Mouse (Mus musculus): ENCODE data around the gene Ggn. TPM values are rescaled to one million over a fixed set of nuclear protein-coding genes. Genes with fewer than 3 reads are reported as not detected.

Ggn gene
- polyA plus RNA-seq, 1 experiment from 2014 or later, result 0.42 TPM

- 27% methylated on average over 18 of the region's 19 CpGs for WGBS
These were observed 2.4 kb upstream of the Ggn start for GRCm38 (mm10) chr7:29167656-29168055.

DNA sequence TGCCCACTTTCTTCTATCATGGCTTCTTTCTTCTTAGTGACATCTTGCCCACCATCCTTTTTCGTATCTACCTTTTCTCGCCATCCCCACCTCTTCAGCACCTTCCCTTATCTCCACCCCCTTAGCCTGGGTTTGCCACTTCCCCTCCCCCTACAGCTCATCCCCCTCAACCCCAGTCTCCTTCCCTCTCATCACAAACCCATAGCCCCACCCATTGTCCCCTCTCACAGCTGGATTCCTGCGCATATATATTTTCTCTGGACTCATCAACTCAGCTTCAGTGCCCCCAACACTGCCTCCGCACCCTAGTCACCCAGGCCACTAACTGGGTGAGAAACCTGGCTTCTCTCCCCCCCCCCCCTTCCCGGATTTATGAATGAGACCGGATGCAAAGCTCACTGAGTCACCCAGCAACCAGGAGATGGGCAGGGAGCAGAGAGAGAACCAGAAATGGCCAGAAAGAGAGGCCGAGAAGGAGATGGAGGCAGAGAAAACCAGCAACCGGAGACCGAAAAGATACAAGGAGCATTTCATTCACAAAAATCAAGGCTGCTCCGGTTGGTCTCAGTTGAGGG, 1.8 kb upstream of the Ggn start:
- peaks cover 24% of the 10 kb centered on the region for H3K4me1 ChIP-seq
- H3K27ac ChIP-seq, result no peak overlapping the region
- ATAC-seq (ENCODE audit: insufficient read depth, low FRiP score, low read depth), result no peak
- no peak overlapping the region for H3K9ac ChIP-seq
- 0 out of 2 replicates have a peak, but pooled peaks cover 3% of the 10 kb centered on the region for H3K36me3 ChIP-seq
- no peaks in the 10 kb centered on the region for H3K9me3 ChIP-seq
- peak overlapping the region; percentile 62 for H3K4me3 ChIP-seq (replicated peaks)
- H3K27me3 ChIP-seq (replicated peaks), result peaks cover 29% of the 10 kb centered on the region
- WGBS, result 12% methylated on average over 10 of the region's 10 CpGs
- peak overlapping the region; percentile 81 for H3K4me2 ChIP-seq

More at GRCm38 (mm10) chr7:29167656-29168055, 2.4 kb upstream of the Ggn start:
- H3K9me3 ChIP-seq, result no peaks in the 10 kb centered on the region
- H3K4me3 ChIP-seq (replicated peaks), result no peak overlapping the region
- H3K4me1 ChIP-seq, result peaks cover 24% of the 10 kb centered on the region
- H3K9ac ChIP-seq, result no peak overlapping the region
- H3K36me3 ChIP-seq, result 0 out of 2 replicates have a peak, but pooled peaks cover under 1% of the 10 kb centered on the region
- peaks cover 24% of the 10 kb centered on the region for H3K27me3 ChIP-seq (replicated peaks)
- H3K27ac ChIP-seq, result no peak overlapping the region
- ATAC-seq (ENCODE audit: insufficient read depth, low FRiP score, low read depth), result no peak
- H3K4me2 ChIP-seq, result no peak overlapping the region

DNA sequence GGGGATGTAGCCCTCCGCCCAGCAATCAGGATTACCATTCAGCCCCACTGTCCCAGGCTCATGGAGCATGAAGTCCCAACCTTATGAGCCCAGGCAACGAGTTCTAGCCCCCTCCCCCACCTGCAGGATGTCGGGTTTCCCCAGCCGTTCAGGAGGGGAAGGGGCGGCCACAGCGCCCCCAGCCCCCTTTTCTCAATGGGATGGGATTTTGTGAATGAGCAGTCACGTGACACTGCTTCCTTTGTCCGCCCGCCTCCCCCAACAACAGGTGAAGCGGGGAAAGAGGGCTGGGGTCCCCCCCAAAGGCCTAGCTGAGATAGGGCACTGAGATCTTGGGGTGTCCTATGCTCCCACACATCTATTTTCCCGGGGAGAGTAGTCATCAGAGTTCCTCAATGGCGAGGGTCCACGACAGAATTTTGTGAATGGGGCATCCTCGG, 1.2 kb upstream of the Ggn start:
- 0 out of 2 replicates have a peak overlapping the region, but pooled peaks have one; percentile 83 for H3K27ac ChIP-seq
- peaks cover 24% of the 10 kb centered on the region for H3K4me1 ChIP-seq
- H3K9me3 ChIP-seq, result no peaks in the 10 kb centered on the region
- H3K9ac ChIP-seq, result peak overlapping the region; percentile 25; the same call in 1 of the 2 replicates
- H3K4me2 ChIP-seq, result peak overlapping the region; percentile 81
- 0% methylated on average over 14 of the region's 14 CpGs for WGBS
- peak overlapping the region; percentile 62 for H3K4me3 ChIP-seq (replicated peaks)
- ATAC-seq (ENCODE audit: insufficient read depth, low FRiP score, low read depth), result no peak
- peaks cover 35% of the 10 kb centered on the region for H3K27me3 ChIP-seq (replicated peaks)
- 0 out of 2 replicates have a peak, but pooled peaks cover 6% of the 10 kb centered on the region for H3K36me3 ChIP-seq

DNA sequence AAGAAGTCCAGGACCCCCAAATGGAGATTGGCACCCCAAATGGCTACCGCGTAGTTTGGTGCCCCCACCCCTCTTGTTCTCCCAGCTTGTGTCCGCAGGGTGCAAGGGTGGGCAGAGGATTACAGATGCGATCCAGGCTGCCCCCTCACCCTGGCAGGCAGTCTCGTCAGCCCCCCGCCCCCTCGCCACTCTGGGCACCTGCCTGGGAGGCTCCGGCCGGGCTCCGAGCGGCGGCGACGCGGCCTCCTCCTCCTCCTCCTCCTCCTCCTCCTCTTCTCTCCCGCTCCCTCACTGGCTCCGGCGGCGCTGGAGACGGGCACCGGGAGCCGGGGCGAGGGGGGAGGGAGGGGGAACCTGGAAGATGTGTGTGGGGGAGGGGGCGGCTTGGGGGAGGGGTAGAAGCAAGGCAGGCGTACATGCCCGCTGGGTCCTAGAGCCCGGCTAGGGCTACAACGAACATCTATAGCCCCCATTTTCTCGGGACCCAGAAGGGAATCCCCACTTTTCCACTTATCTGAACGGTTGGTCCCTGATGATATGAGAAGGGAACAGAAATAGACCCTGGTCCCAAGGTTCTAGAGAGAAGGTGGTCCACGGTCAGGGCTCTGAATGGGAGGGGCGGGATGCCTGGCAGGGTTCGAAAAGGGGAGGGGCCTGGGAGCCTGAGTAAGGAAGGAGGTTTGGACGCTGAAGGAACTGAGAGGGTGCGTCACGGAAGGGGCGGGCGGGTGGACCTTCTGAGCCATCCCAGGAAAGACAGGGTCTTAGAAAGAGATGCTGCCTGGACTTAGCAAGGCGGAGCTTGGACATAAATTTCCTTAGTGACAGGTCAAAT, 562 bp upstream of the Ggn start:
- Histone ChIP-seq H3K27me3 (replicated peaks) (peaks cover 37% of the 10 kb centered on the region), H3K4me1 (peaks cover 24% of the 10 kb centered on the region), H3K9ac (peak overlapping the region; percentile 25; the same call in 1 of the 2 replicates), H3K4me3 (replicated peaks) (peak overlapping the region; percentile 62), H3K27ac (peak overlapping the region; percentile 83), H3K4me2 (peak overlapping the region; percentile 81), H3K36me3 (peaks cover 10% of the 10 kb centered on the region; the same call in 1 of the 2 replicates), H3K9me3 (no peaks in the 10 kb centered on the region)
- ATAC-seq (ENCODE audit: insufficient read depth, low FRiP score, low read depth), result peak; percentile 78
- WGBS, result under 1% methylated on average over 35 of the region's 39 CpGs

DNA sequence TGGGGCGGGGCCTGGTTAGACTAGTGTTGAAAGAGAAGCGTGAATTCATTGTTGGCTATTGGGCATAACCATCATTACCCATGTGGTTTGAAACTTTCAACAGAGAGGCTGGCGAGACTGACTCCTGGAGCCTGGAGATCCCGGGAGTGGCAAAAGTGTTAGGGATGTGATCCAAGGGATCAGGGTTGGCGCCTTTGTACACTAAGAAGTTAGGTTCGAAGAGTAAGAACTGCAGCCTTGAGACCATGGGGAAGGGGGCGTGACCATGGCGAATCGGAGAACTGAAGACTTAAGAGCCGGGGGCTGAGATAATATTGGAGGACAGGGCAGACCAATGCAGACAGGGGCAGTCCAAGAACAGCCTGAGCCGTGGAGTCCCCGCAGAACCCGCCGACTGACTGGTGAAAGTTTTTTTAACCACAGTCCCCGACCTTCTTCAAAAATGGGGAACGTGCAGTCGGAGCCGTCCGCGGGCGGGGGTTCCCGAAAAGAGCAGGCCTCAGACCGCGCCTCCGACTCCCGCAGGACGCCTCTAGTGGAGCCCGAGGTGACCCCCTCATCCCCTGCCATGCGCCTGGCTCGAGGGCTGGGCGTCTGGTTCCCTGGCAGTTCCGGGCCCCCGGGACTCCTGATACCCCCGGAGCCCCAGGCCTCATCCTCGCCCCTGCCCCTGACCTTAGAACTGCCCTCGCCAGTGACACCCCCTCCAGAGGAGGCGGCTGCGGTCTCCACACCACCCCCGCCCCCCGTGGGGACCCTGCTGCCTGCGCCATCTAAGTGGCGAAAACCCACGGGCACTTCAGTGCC, 948 bp downstream of the Ggn start:
- no peak for ATAC-seq (ENCODE audit: insufficient read depth, low FRiP score, low read depth)
- Histone ChIP-seq H3K27me3 (replicated peaks) (peaks cover 37% of the 10 kb centered on the region), H3K9ac (peak overlapping the region; percentile 19; the same call in 1 of the 2 replicates), H3K27ac (no peak overlapping the region), H3K4me2 (peak overlapping the region; percentile 81), H3K36me3 (peaks cover 25% of the 10 kb centered on the region), H3K4me3 (replicated peaks) (peak overlapping the region; percentile 62), H3K9me3 (no peaks in the 10 kb centered on the region), H3K4me1 (peaks cover 24% of the 10 kb centered on the region)
- WGBS, result 3% methylated on average over 43 of the region's 43 CpGs

GRCm38 (mm10) chr7:29171562-29172097, 1.6 kb downstream of the Ggn start:
- Histone ChIP-seq H3K4me3 (replicated peaks) (peak overlapping the region; percentile 62), H3K9me3 (no peaks in the 10 kb centered on the region), H3K9ac (peak overlapping the region; percentile 19; the same call in 1 of the 2 replicates), H3K27ac (no peak overlapping the region), H3K36me3 (peaks cover 29% of the 10 kb centered on the region), H3K27me3 (replicated peaks) (peaks cover 37% of the 10 kb centered on the region), H3K4me1 (peaks cover 24% of the 10 kb centered on the region), H3K4me2 (peak overlapping the region; percentile 81)
- no peak for ATAC-seq (ENCODE audit: insufficient read depth, low FRiP score, low read depth)
- 6% methylated on average over 34 of the region's 34 CpGs for WGBS

GRCm38 (mm10) chr7:29172390-29173016, 2.5 kb downstream of the Ggn start:
- no peak overlapping the region for H3K4me3 ChIP-seq (replicated peaks)
- H3K27me3 ChIP-seq (replicated peaks), result peaks cover 37% of the 10 kb centered on the region
- no peak for ATAC-seq (ENCODE audit: insufficient read depth, low FRiP score, low read depth)
- H3K9ac ChIP-seq, result no peak overlapping the region
- 51% methylated on average over 32 of the region's 32 CpGs for WGBS
- peaks cover 29% of the 10 kb centered on the region for H3K36me3 ChIP-seq
- H3K27ac ChIP-seq, result no peak overlapping the region
- peaks cover 24% of the 10 kb centered on the region for H3K4me1 ChIP-seq
- H3K9me3 ChIP-seq, result no peaks in the 10 kb centered on the region
- no peak overlapping the region for H3K4me2 ChIP-seq

DNA sequence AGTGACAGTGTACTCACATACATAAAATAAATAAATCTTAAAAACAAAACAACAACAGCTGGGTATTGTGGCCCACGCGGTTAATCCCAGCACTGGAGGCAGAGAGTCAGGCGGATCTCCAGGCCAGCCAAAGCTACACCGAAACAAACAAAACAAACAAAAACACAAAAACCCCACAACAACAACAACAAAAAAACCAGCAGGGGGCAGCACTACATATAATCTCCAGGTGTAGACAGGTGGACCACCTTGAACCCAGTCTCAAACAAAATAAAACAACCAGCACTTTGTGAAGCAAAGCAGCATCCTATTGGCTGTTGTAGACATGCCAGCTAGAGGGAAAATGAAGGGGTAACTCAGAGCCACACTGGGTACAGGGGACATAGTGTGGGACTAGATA, 8.1 kb downstream of the Ggn start:
- Histone ChIP-seq H3K4me2 (no peak overlapping the region), H3K4me1 (peaks cover 11% of the 10 kb centered on the region), H3K4me3 (replicated peaks) (no peak overlapping the region), H3K27ac (no peak overlapping the region), H3K9me3 (no peaks in the 10 kb centered on the region), H3K36me3 (peaks cover 27% of the 10 kb centered on the region), H3K9ac (no peak overlapping the region), H3K27me3 (replicated peaks) (peaks cover 8% of the 10 kb centered on the region)
- no peak for ATAC-seq (ENCODE audit: insufficient read depth, low FRiP score, low read depth)
- 90% methylated on average over 4 of the region's 4 CpGs for WGBS

- ATAC-seq (ENCODE audit: insufficient read depth, low FRiP score, low read depth), result no peak
- no peaks in the 10 kb centered on the region for H3K9me3 ChIP-seq
- H3K4me3 ChIP-seq (replicated peaks), result peak overlapping the region; percentile 76
- 28% methylated on average over 7 of the region's 7 CpGs for WGBS
- no peak overlapping the region for H3K27ac ChIP-seq
- H3K36me3 ChIP-seq, result peaks cover 21% of the 10 kb centered on the region
- H3K4me1 ChIP-seq, result peaks cover 11% of the 10 kb centered on the region
- peak overlapping the region; percentile 83; the same call in 1 of the 2 replicates for H3K9ac ChIP-seq
- H3K27me3 ChIP-seq (replicated peaks), result no peaks in the 10 kb centered on the region
- peak overlapping the region; percentile 78 for H3K4me2 ChIP-seq
These were observed 9.3 kb downstream of the Ggn start for GRCm38 (mm10) chr7:29179323-29179722.

DNA sequence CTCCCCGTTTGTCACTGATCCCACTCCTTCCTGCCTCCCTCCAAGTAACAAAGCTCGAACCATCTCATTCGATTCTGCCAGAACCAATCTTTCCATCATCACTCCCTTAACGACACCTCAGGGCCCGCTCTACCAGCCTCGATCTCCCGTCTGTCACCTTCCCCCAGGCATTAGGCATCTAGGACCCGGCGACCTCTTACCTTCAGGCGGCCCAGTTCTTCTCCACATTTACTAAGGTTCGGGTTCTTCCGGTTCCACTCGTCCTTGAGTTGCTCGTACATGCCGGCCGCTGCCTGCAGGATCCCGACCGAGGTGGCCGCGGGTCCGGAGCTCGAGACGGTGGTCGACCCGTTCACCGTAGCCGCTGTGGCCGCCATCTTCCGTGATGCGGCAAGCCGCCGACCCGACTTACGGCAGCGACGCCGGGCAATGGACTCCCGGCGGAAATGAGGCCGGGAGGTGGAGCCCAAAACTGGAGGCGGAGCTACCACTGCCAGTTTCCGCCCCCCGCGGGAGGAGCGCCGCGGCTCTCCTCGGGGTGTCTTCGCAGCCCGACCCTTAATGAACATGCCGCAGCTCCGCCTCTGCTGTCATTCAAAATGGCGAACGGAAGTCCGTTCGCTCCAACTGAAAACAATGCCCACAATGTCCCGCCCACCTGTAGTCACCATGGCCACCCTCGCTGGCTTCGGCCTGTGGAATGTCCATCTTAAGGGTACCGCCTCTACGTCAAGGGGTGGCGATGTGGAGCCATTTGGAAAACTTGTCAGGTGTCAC, 10.3 kb downstream of the Ggn start, which contains the start of gene Psmd8:
TSS of gene Psmd8 (minus strand) at position 625 of the 777 bp plus-strand sequence.
- peak within 1 kb of the TSS; percentile 83 for H3K9ac ChIP-seq
- peaks cover 12% of the 10 kb centered on the region for H3K36me3 ChIP-seq
- no peaks in the 10 kb centered on the region for H3K27me3 ChIP-seq (replicated peaks)
- ATAC-seq (ENCODE audit: insufficient read depth, low FRiP score, low read depth), result peak; percentile 94
- under 1% methylated on average over 62 of the region's 62 CpGs for WGBS
- peaks cover 11% of the 10 kb centered on the region for H3K4me1 ChIP-seq
- H3K27ac ChIP-seq, result peak within 1 kb of the TSS; percentile 65
- H3K4me3 ChIP-seq (replicated peaks), result peak within 1 kb of the TSS; percentile 76
- no peaks in the 10 kb centered on the region for H3K9me3 ChIP-seq
- H3K4me2 ChIP-seq, result peak within 1 kb of the TSS; percentile 78

Measured in stomach, embryonic 15.5 days (tissue).